Mouse (Mus musculus): ENCODE results near the gene Cxcr5. TPM values are rescaled to one million over a fixed set of nuclear protein-coding genes. Genes with fewer than 3 reads are reported as not detected.
A peak's percentile ranks its signal among the peaks of the same experiment; 100 is the strongest.

Gene Cxcr5
- polyA plus RNA-seq, 1 experiment from 2014 or later = 0.17 TPM

GRCm38 (mm10) chr9:44506566-44506965 is 55.1 kb downstream of the Cxcr5 start:
- ATAC-seq (no peak), DNase-seq (ENCODE audit: low spot score) (no peak)
- TF ChIP-seq CTCF (IDR thresholded peaks at IDR 0.05) (no peak), EP300 (IDR thresholded peaks at IDR 0.05) (no peak)
- 93% methylated on average over 13 of the region's 13 CpGs for WGBS
- Histone ChIP-seq H3K4me3 (ENCODE audit: low read depth, low read length) (no peak overlapping the region), H3K27ac (ENCODE audit: low read length) (no peak overlapping the region), H3K9me3 (ENCODE audit: low read length) (no peaks in the 10 kb centered on the region), H3K36me3 (ENCODE audit: insufficient read depth, low read length) (peaks cover 34% of the 10 kb centered on the region), H3K4me1 (ENCODE audit: insufficient read depth, low read depth, low read length) (peaks cover 28% of the 10 kb centered on the region; the same call in 1 of the 2 replicates), H3K27me3 (replicated peaks; ENCODE audit: insufficient read depth, low read length) (no peaks in the 10 kb centered on the region), H3K9ac (replicated peaks; ENCODE audit: low read depth) (no peak overlapping the region), H3K4me2 (replicated peaks; ENCODE audit: low read depth, low read length) (no peak overlapping the region)

- Histone ChIP-seq H3K4me3 (ENCODE audit: low read depth, low read length) (no peak overlapping the region), H3K27ac (ENCODE audit: low read length) (no peak overlapping the region), H3K4me2 (replicated peaks; ENCODE audit: low read depth, low read length) (no peak overlapping the region), H3K36me3 (ENCODE audit: insufficient read depth, low read length) (peaks cover 34% of the 10 kb centered on the region), H3K27me3 (replicated peaks; ENCODE audit: insufficient read depth, low read length) (no peaks in the 10 kb centered on the region), H3K9me3 (ENCODE audit: low read length) (no peaks in the 10 kb centered on the region), H3K4me1 (ENCODE audit: insufficient read depth, low read depth, low read length) (peaks cover 27% of the 10 kb centered on the region; the same call in 1 of the 2 replicates), H3K9ac (replicated peaks; ENCODE audit: low read depth) (no peak overlapping the region)
- WGBS = 51% methylated on average over 23 of the region's 23 CpGs
- TF ChIP-seq EP300 (IDR thresholded peaks at IDR 0.05) (no peak), CTCF (IDR thresholded peaks at IDR 0.05) (peak; percentile 32)
- DNase-seq (ENCODE audit: low spot score) (peak; percentile 27), ATAC-seq (no peak)
Measured at GRCm38 (mm10) chr9:44505824-44506467, 55.7 kb downstream of the Cxcr5 start.

GRCm38 (mm10) chr9:44504893-44505823 is 56.5 kb downstream of the Cxcr5 start:
- Histone ChIP-seq H3K9me3 (ENCODE audit: low read length) (no peaks in the 10 kb centered on the region), H3K36me3 (ENCODE audit: insufficient read depth, low read length) (peaks cover 34% of the 10 kb centered on the region), H3K4me2 (replicated peaks; ENCODE audit: low read depth, low read length) (no peak overlapping the region), H3K27me3 (replicated peaks; ENCODE audit: insufficient read depth, low read length) (no peaks in the 10 kb centered on the region), H3K4me3 (ENCODE audit: low read depth, low read length) (no peak overlapping the region), H3K9ac (replicated peaks; ENCODE audit: low read depth) (no peak overlapping the region), H3K4me1 (ENCODE audit: insufficient read depth, low read depth, low read length) (peaks cover 20% of the 10 kb centered on the region; the same call in 1 of the 2 replicates), H3K27ac (ENCODE audit: low read length) (no peak overlapping the region)
- no peak for DNase-seq (ENCODE audit: low spot score)
- no peak for ATAC-seq
- 70% methylated on average over 20 of the region's 20 CpGs for WGBS
- TF ChIP-seq EP300 (IDR thresholded peaks at IDR 0.05) (no peak), CTCF (IDR thresholded peaks at IDR 0.05) (no peak)

- Histone ChIP-seq H3K4me3 (ENCODE audit: low read depth, low read length) (no peak overlapping the region), H3K36me3 (ENCODE audit: insufficient read depth, low read length) (peaks cover 16% of the 10 kb centered on the region), H3K9ac (replicated peaks; ENCODE audit: low read depth) (no peak overlapping the region), H3K27me3 (replicated peaks; ENCODE audit: insufficient read depth, low read length) (no peaks in the 10 kb centered on the region), H3K27ac (ENCODE audit: low read length) (no peak overlapping the region), H3K4me2 (replicated peaks; ENCODE audit: low read depth, low read length) (no peak overlapping the region; the same call in 1 of the 2 replicates), H3K4me1 (ENCODE audit: insufficient read depth, low read depth, low read length) (peaks cover 26% of the 10 kb centered on the region), H3K9me3 (ENCODE audit: low read length) (no peaks in the 10 kb centered on the region)
- 7% methylated on average over 4 of the region's 4 CpGs for WGBS
- no peak for ATAC-seq
- peak; percentile 84 for DNase-seq (ENCODE audit: low spot score)
- peak; percentile 97 for TF ChIP-seq CTCF (IDR thresholded peaks at IDR 0.05)
- no peak for TF ChIP-seq EP300 (IDR thresholded peaks at IDR 0.05)
Measured at GRCm38 (mm10) chr9:44502006-44502405, 59.7 kb downstream of the Cxcr5 start.

GRCm38 (mm10) chr9:44501206-44501879 is 60.3 kb downstream of the Cxcr5 start:
- Histone ChIP-seq H3K36me3 (ENCODE audit: insufficient read depth, low read length) (peaks cover 11% of the 10 kb centered on the region), H3K4me2 (replicated peaks; ENCODE audit: low read depth, low read length) (no peak overlapping the region; the same call in 1 of the 2 replicates), H3K4me1 (ENCODE audit: insufficient read depth, low read depth, low read length) (peaks cover 33% of the 10 kb centered on the region), H3K9ac (replicated peaks; ENCODE audit: low read depth) (no peak overlapping the region), H3K27ac (ENCODE audit: low read length) (0 out of 2 replicates have a peak overlapping the region, but pooled peaks have one; percentile 9), H3K9me3 (ENCODE audit: low read length) (no peaks in the 10 kb centered on the region), H3K27me3 (replicated peaks; ENCODE audit: insufficient read depth, low read length) (no peaks in the 10 kb centered on the region), H3K4me3 (ENCODE audit: low read depth, low read length) (no peak overlapping the region)
- DNase-seq (ENCODE audit: low spot score) (no peak), ATAC-seq (no peak)
- TF ChIP-seq CTCF (IDR thresholded peaks at IDR 0.05) (no peak), EP300 (IDR thresholded peaks at IDR 0.05) (no peak)
- WGBS = 36% methylated on average over 10 of the region's 10 CpGs

Data from lung, postnatal 0 days (tissue).